Mouse (Mus musculus) CH12.LX (cell line): ENCODE data around the gene Rsu1. TPM values are rescaled to one million over a fixed set of nuclear protein-coding genes. Genes with fewer than 3 reads are reported as not detected.
A peak's percentile ranks its signal among the peaks of the same experiment; 100 is the strongest.

Source experiments
- DNase-seq: peaks from one replicate; pipeline ENCODE4 v3.0.0-alpha.2; 2013; ENCODE audit errors: extremely low read depth
- H3K27ac ChIP-seq: 2 replicates; pipeline ENCODE4 v1.5.1; 2012; ENCODE audit warnings: low read depth, mild to moderate bottlenecking, control low read depth, moderate library complexity; ENCODE audit not compliant: insufficient read depth
- H3K27me3 ChIP-seq: replicated peaks from 2 replicates; pipeline ENCODE3; 2012; ENCODE audit warnings: inconsistent platforms
- H3K36me3 ChIP-seq, 2 experiments: replicated peaks in 1 of 2; 2 replicates each; pipeline versions ENCODE3 to v1.6.1; 2012; ENCODE audit warnings: inconsistent platforms in 1 of 2, low read length in 1 of 2, mild to moderate bottlenecking in 1 of 2, mixed read lengths in 1 of 2, moderate library complexity in 1 of 2; ENCODE audit not compliant: control insufficient read depth in 1 of 2, insufficient read depth in 1 of 2
- H3K4me1 ChIP-seq, 2 experiments: 2 replicates each; pipeline ENCODE4 v1.6.1; 2012; ENCODE audit warnings: inconsistent platforms in 1 of 2, moderate library complexity in 1 of 2; ENCODE audit not compliant: insufficient read depth in 2 of 2, control insufficient read depth in 1 of 2
- H3K4me2 ChIP-seq: 2 replicates; pipeline ENCODE4 v1.6.1; 2012; ENCODE audit warnings: low read depth, mild to moderate bottlenecking, control low read depth; ENCODE audit not compliant: poor library complexity, insufficient read depth, severe bottlenecking
- H3K4me3 ChIP-seq, 3 experiments: fragments of 150-350 bp in 1 of 3; sonication (generic) in 1 of 3; replicated peaks in 1 of 3; 2 replicates each; pipeline versions ENCODE3 to v1.5.1; 2011 to 2012; ENCODE audit warnings: low read depth in 2 of 3, low read length in 2 of 3, mild to moderate bottlenecking in 2 of 3, moderate library complexity in 2 of 3, control low read depth in 1 of 3, improper control_type of control experiment in 1 of 3, inconsistent platforms in 1 of 3, mixed read lengths in 1 of 3; ENCODE audit not compliant: poor library complexity in 1 of 3
- H3K79me2 ChIP-seq: replicated peaks from 2 replicates; pipeline ENCODE4 v1.6.1; 2012; ENCODE audit warnings: mild to moderate bottlenecking, moderate library complexity; ENCODE audit not compliant: control insufficient read depth, poor library complexity, insufficient read depth, severe bottlenecking; ENCODE audit errors: extremely low read depth
- H3K9ac ChIP-seq: 2 replicates; pipeline ENCODE4 v1.6.1; 2012; ENCODE audit warnings: low read depth, mild to moderate bottlenecking, control low read depth, moderate library complexity; ENCODE audit not compliant: insufficient read depth
- H3K9me3 ChIP-seq: replicated peaks from 2 replicates; pipeline ENCODE3; 2012; ENCODE audit warnings: low read length, inconsistent platforms, mixed read lengths
- CHD1 ChIP-seq: IDR thresholded peaks from 2 replicates; pipeline ENCODE4 v1.6.1; 2012; ENCODE audit warnings: low read depth, low read length, improper control_type of control experiment, inconsistent platforms
- CTCF ChIP-seq, 2 experiments: IDR thresholded peaks in 1 of 2; conservative IDR thresholded peaks in 1 of 2; 2 replicates each; pipeline ENCODE4 v1.5.1; 2011 to 2012; ENCODE audit warnings: low read depth in 2 of 2, low read length in 2 of 2, improper control_type of control experiment in 1 of 2, inconsistent platforms in 1 of 2, mild to moderate bottlenecking in 1 of 2, moderate library complexity in 1 of 2
- E2F4 ChIP-seq: IDR thresholded peaks from 2 replicates; pipeline ENCODE4 v1.6.1; 2011; ENCODE audit warnings: low read depth, low read length, improper control_type of control experiment; ENCODE audit not compliant: insufficient replicate concordance
- ETS1 ChIP-seq: conservative IDR thresholded peaks from 2 replicates; pipeline ENCODE4 v1.6.1; 2012; ENCODE audit warnings: low read depth, mild to moderate bottlenecking, inconsistent platforms, low read length, improper control_type of control experiment, moderate library complexity
- GABPA ChIP-seq: IDR thresholded peaks from 2 replicates; pipeline ENCODE4 v1.6.1; 2012; ENCODE audit warnings: low read depth, low read length, improper control_type of control experiment, inconsistent platforms; ENCODE audit not compliant: insufficient replicate concordance
- HCFC1 ChIP-seq: IDR thresholded peaks from 2 replicates; pipeline ENCODE4 v1.6.1; 2012; ENCODE audit warnings: low read depth, mild to moderate bottlenecking, inconsistent platforms, low read length, improper control_type of control experiment
- IRF4 ChIP-seq: IDR thresholded peaks from 2 replicates; pipeline ENCODE4 v1.6.1; 2014; ENCODE audit warnings: low read depth, mild to moderate bottlenecking, inconsistent platforms, low read length, improper control_type of control experiment
- JUN ChIP-seq: IDR thresholded peaks from 2 replicates; pipeline ENCODE4 v1.6.1; 2011; ENCODE audit warnings: low read depth, mild to moderate bottlenecking, low read length, improper control_type of control experiment, moderate library complexity; ENCODE audit not compliant: insufficient read depth
- JUND ChIP-seq: conservative IDR thresholded peaks from 2 replicates; pipeline ENCODE4 v1.6.1; 2011; ENCODE audit warnings: low read depth, low read length, improper control_type of control experiment
- KAT2A ChIP-seq: IDR thresholded peaks from 2 replicates; pipeline ENCODE4 v1.6.1; 2012; ENCODE audit warnings: low read length, improper control_type of control experiment, inconsistent platforms; ENCODE audit not compliant: insufficient replicate concordance
- MAFK ChIP-seq: IDR thresholded peaks from 2 replicates; pipeline ENCODE4 v1.6.1; 2011; ENCODE audit warnings: low read length, improper control_type of control experiment; ENCODE audit not compliant: insufficient replicate concordance
- MAZ ChIP-seq: IDR thresholded peaks from 2 replicates; pipeline ENCODE4 v1.6.1; 2012; ENCODE audit warnings: low read depth, mild to moderate bottlenecking, inconsistent platforms, low read length, improper control_type of control experiment, moderate library complexity
- MEF2A ChIP-seq: IDR thresholded peaks from 2 replicates; pipeline ENCODE4 v1.6.1; 2014; ENCODE audit warnings: low read depth, mild to moderate bottlenecking, inconsistent platforms, low read length, improper control_type of control experiment, borderline replicate concordance
- MXI1 ChIP-seq: IDR thresholded peaks from 2 replicates; pipeline ENCODE4 v1.6.1; 2011; ENCODE audit warnings: mild to moderate bottlenecking, low read depth, low read length, improper control_type of control experiment
- MYC ChIP-seq: IDR thresholded peaks from 2 replicates; pipeline ENCODE4 v1.6.1; 2011; ENCODE audit warnings: low read depth, mild to moderate bottlenecking, improper control_type of control experiment, low read length
- NELFE ChIP-seq: IDR thresholded peaks from 2 replicates; pipeline ENCODE4 v1.6.1; 2011; ENCODE audit warnings: low read depth, low read length, improper control_type of control experiment
- PAX5 ChIP-seq: IDR thresholded peaks from 2 replicates; pipeline ENCODE4 v1.6.1; 2012; ENCODE audit warnings: low read length, inconsistent platforms, mixed read lengths
- POLR2A ChIP-seq: IDR thresholded peaks from 2 replicates; pipeline ENCODE4 v1.6.1; 2011; ENCODE audit warnings: low read depth, mild to moderate bottlenecking, improper control_type of control experiment, low read length
- POLR2AphosphoS2 ChIP-seq: IDR thresholded peaks from 2 replicates; pipeline ENCODE4 v1.6.1; 2011; ENCODE audit warnings: low read depth, low read length, improper control_type of control experiment
- RAD21 ChIP-seq: IDR thresholded peaks from 2 replicates; pipeline ENCODE4 v1.6.1; 2011; ENCODE audit warnings: low read depth, mild to moderate bottlenecking, low read length, improper control_type of control experiment, moderate library complexity
- SIN3A ChIP-seq: IDR thresholded peaks from 2 replicates; pipeline ENCODE4 v1.6.1; 2012; ENCODE audit warnings: low read length, improper control_type of control experiment, inconsistent platforms
- SMC3 ChIP-seq: IDR thresholded peaks from 2 replicates; pipeline ENCODE4 v1.6.1; 2011; ENCODE audit warnings: low read depth, low read length, improper control_type of control experiment
- TBP ChIP-seq: conservative IDR thresholded peaks from 2 replicates; pipeline ENCODE4 v1.6.1; 2011; ENCODE audit warnings: low read depth, low read length, improper control_type of control experiment
- USF2 ChIP-seq: conservative IDR thresholded peaks from 2 replicates; pipeline ENCODE4 v1.6.1; 2011; ENCODE audit warnings: low read depth, low read length, improper control_type of control experiment
- ZC3H11A ChIP-seq: IDR thresholded peaks from 2 replicates; pipeline ENCODE4 v1.6.1; 2012; ENCODE audit warnings: low read depth, mild to moderate bottlenecking, inconsistent platforms, low read length, improper control_type of control experiment
- ZKSCAN1 ChIP-seq: IDR thresholded peaks from 2 replicates; pipeline ENCODE4 v1.6.1; 2012; ENCODE audit warnings: low read depth, inconsistent platforms, low read length, improper control_type of control experiment, borderline replicate concordance
- ZNF384 ChIP-seq: IDR thresholded peaks from 2 replicates; pipeline ENCODE4 v1.6.1; 2012; ENCODE audit warnings: low read depth, low read length, improper control_type of control experiment, inconsistent platforms
- dilution Hi-C: fragments of 300-500 bp; cut with MboI; formaldehyde crosslinking; loops from 2 replicates; pipeline ENCODE4 v1.14.3; 2020; ENCODE audit warnings: low sequenced_read_pairs; ENCODE audit not compliant: extremely low pct_unique_long_range_greater_than_20kb, extremely low pct_ligation_motif_present
- in situ Hi-C: fragments of 300-500 bp; cut with MboI; formaldehyde crosslinking; loops from 3 replicates; pipeline ENCODE4 v1.14.3; 2019; ENCODE audit warnings: low sequenced_read_pairs, low pct_ligation_motif_present, low pct_unique_long_range_greater_than_20kb, mixed read lengths
- polyA plus RNA-seq: library from polyadenylated mRNA; unstranded; fragments of >175 nt; gene quantifications from 2 replicates; pipeline ENCODE4 v1.2.1, GENCODE M21; 2012; ENCODE audit warnings: low read depth; ENCODE audit not compliant: insufficient read length
- total RNA-seq, 2 experiments: library from RNA; depleted of rRNA; stranded (reverse); fragments of 300-350 nt in 1 of 2; fragments of >200 nt in 1 of 2; gene quantifications; 2 replicates each; pipeline ENCODE4 v1.2.3; 2012 to 2014

Rsu1 gene
- total and polyA plus RNA-seq, 3 experiments: 29.5 to 108 (median 86.4) TPM

DNA sequence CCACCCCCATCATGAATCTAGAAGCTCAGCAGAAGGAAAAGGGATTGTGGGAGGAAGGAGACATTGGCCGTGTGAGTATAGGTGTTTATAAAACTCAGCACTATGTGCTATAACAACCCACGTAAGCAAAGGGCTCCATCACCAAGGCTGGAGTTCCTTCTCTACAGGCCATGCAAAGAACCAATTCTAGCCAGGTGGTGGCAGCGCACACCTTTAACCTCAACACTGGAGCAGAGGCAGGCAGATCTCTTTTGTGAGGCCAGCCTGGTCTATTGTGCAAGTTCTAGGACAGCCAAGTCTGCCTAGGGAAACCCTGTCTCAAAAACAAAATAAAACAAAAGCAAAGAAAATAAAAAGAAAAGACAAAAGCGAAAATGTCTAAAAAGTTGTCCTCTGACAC, 231.4 kb downstream of the Rsu1 start:
- Histone ChIP-seq H3K9ac (no peak overlapping the region), H3K79me2 (no peaks in the 10 kb centered on the region), H3K4me2 (no peak overlapping the region), H3K36me3 (no peaks in the 10 kb centered on the region), H3K27me3 (no peaks in the 10 kb centered on the region), H3K4me1 (peaks cover 3 to 14% of the 10 kb centered on the region in 2 experiments; a peak in 2 of 4 replicates), H3K27ac (no peak overlapping the region), H3K4me3 (no peak overlapping the region), H3K9me3 (no peaks in the 10 kb centered on the region)
- peak; percentile 21 for DNase-seq
- no peak for TF ChIP-seq ETS1
- TF ChIP-seq SMC3: peak; percentile 79
- peak; percentile 66 for TF ChIP-seq RAD21
- TF ChIP-seq CHD1: no peak
- no peak for TF ChIP-seq IRF4
- no peak for TF ChIP-seq HCFC1
- TF ChIP-seq JUND: no peak
- peak; percentile 8; the same call in 1 of the 2 replicates for TF ChIP-seq ZC3H11A
- no peak for TF ChIP-seq USF2
- no peak for TF ChIP-seq TBP
- no peak for TF ChIP-seq NELFE
- peak in 1 of 2 experiments; percentile 62; a peak in 2 of 4 replicates for TF ChIP-seq CTCF (conservative IDR thresholded peaks at IDR 0.05 in 1 of 2, IDR thresholded peaks at IDR 0.05 in 1 of 2; ENCODE audit: low read depth in 2 of 2, low read length in 2 of 2)
- no peak for TF ChIP-seq GABPA
- TF ChIP-seq KAT2A: no peak
- TF ChIP-seq JUN: no peak
- no peak for TF ChIP-seq POLR2A
- in situ Hi-C loops (no loop called here), dilution Hi-C loops (no loop called here)

DNA sequence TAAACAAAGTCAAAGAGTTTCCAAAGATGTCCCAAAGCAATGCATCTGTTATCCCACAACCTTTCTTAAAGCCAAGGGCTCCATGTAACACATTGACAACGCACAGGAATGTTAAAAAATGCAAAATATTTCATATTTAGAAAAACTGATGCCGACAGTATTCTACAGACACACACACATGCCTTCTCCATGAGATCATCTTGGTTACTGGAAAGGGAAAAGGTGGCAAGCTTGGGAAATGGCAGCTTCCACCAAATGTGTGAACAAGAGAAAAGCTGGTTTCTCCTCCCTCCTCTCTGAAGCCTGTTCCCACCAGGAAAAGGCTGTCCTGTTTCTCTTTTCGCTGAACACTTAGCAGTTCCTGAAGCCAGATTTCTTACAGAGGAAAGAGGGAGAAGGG, 232.4 kb downstream of the Rsu1 start:
- Histone ChIP-seq H3K9me3 (no peaks in the 10 kb centered on the region), H3K4me1 (peaks cover 0 to 14% of the 10 kb centered on the region in 2 experiments; a peak in 2 of 4 replicates), H3K79me2 (no peaks in the 10 kb centered on the region), H3K36me3 (no peaks in the 10 kb centered on the region), H3K9ac (no peak overlapping the region), H3K27ac (no peak overlapping the region), H3K4me3 (no peak overlapping the region), H3K4me2 (no peak overlapping the region), H3K27me3 (no peaks in the 10 kb centered on the region)
- DNase-seq: no peak
- TF ChIP-seq ZKSCAN1: no peak
- no peak for TF ChIP-seq MEF2A
- no peak for TF ChIP-seq MAZ
- no peak for TF ChIP-seq SIN3A
- TF ChIP-seq TBP: no peak
- TF ChIP-seq USF2: no peak
- no peak for TF ChIP-seq RAD21
- no peak for TF ChIP-seq MXI1
- no peak for TF ChIP-seq MAFK
- TF ChIP-seq ZC3H11A: no peak
- TF ChIP-seq E2F4: no peak
- TF ChIP-seq MYC: no peak
- no peak for TF ChIP-seq PAX5
- TF ChIP-seq POLR2AphosphoS2: no peak
- no peak for TF ChIP-seq KAT2A
- no peak for TF ChIP-seq NELFE
- no peak for TF ChIP-seq ZNF384
- in situ Hi-C loops: no loop called here
- dilution Hi-C loops: no loop called here
